Mouse (Mus musculus) testis, adult 10 weeks (tissue): Measurements from ENCODE around the gene Cmc4. TPM values are rescaled to one million over a fixed set of nuclear protein-coding genes. Genes with fewer than 3 reads are reported as not detected.

Source experiments
- polyA plus RNA-seq: library from polyadenylated mRNA; stranded (reverse); fragments of 350-450 nt; fragmentation: Illumina TruSeq; extraction: RNeasy Lipid Tissue Mini Kit (QIAGEN cat#74804); gene quantifications from one replicate; pipeline ENCODE4 v1.2.3, GENCODE M21; 2014; ENCODE audit warnings: low read depth, low replicate concordance

Gene Cmc4
- polyA plus RNA-seq = 7.9 TPM

DNA sequence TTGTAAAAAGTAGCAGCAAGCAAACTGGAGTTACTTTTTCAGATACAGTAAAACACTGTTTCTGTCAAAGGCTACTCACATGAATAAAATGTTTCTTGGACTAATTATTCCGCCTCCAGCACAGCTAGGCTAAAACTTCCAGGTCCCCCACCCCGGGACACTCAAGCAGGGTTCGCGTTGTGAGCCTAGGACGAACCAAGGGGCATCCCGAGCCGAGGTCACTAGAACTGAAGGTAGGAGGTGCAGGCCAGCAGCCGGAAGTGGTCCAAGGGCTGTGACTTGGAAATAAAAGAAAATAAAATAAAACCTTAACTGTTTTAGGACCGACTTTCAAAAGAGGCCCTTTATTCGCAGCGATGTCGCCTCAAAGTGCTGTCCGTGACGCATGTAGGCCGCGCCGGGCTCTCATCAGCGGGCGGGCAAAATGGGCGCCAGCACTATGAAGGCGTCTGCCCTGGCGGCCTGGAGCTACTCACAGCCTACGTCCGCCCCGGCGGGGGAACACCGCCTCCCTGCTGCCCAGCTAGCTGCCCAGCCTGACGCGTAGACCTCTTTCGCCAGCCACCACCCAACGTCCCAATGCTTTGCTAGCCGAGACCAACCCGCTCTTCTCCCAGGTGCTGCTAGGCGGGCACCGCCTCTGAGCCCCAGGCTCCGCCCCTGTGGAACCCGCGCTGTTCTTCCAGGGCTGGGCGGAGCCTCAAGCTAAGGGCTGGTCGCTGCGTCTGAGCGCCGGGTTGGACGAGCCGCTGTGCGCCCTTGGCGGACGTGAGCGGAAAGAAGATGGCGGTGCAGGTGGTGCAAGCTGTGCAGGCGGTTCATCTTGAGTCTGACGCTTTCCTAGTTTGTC is at the start of gene Cmc4, which contains the start of the genes Mtcp1 and Brcc3:
Gene Cmc4, minus strand, starts transcription at position 649 of the 850 bp plus-strand sequence.
Gene Mtcp1, minus strand, starts transcription at position 653 of the 850 bp plus-strand sequence.
Gene Brcc3, plus strand, starts transcription at position 693 of the 850 bp plus-strand sequence.

DNA sequence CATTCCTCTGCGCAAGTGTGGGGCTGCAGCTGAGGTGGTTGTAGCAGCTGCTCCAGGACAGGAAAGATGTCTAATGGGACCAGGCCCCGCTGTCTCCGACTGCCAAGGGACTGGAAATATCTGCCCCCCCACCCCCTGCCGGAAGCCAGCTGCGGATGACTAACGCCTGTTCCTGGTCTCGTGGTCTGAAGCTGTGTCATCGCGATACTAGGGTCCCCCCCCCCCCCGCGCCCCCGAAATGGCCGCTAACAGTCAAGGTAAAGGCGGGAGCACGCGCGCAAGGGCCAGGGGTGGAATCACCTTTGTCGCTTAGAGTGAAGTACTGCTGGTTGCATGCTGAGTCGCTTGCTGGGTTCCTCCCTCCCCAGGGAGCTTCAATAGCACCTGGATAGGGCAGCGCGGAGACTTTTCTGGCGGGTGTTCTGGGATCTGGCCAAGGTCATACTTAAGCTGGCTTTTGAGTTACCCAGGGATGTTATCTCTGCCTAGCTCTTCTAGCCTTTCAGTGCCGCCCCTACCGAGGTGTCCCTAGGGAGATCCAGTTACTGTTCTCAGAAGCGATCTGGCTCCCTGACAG is 34.1 kb downstream of the Cmc4 start, which contains the start of the genes Fundc2 and F8:
Gene Fundc2, plus strand, starts transcription at position 205 of the 577 bp plus-strand sequence.
Gene F8, minus strand, starts transcription at position 421 of the 577 bp plus-strand sequence.

Other genes starting within 250 kb of the Cmc4 start
- 15.1 TPM for gene Fundc2, start 34.2 kb downstream of the Cmc4 start, polyA plus RNA-seq
- gene F8, start 34.0 kb downstream of the Cmc4 start, polyA plus RNA-seq = 2.5 TPM
- gene Mtcp1, start within 50 bp of the Cmc4 start, polyA plus RNA-seq = 5.3 TPM
- 8.2 TPM for gene Brcc3, start within 50 bp of the Cmc4 start, polyA plus RNA-seq
- gene Vbp1, start 97.7 kb upstream of the Cmc4 start, polyA plus RNA-seq = 35.7 TPM
- gene Rab39b, start 161.6 kb upstream of the Cmc4 start, polyA plus RNA-seq = 0.59 TPM